Mouse (Mus musculus): Measurements from ENCODE around the gene E030030I06Rik. TPM values are rescaled to one million over a fixed set of nuclear protein-coding genes. Genes with fewer than 3 reads are reported as not detected.
"Not testable (repeated sequence)": the region's sequence is repeated elsewhere in the genome, so short reads cannot be mapped to it uniquely, and the experiment has no call there.

E030030I06Rik gene
- total and polyA plus RNA-seq, 2 experiments from 2014 or later: 1.9 TPM; not detected in 1

DNA sequence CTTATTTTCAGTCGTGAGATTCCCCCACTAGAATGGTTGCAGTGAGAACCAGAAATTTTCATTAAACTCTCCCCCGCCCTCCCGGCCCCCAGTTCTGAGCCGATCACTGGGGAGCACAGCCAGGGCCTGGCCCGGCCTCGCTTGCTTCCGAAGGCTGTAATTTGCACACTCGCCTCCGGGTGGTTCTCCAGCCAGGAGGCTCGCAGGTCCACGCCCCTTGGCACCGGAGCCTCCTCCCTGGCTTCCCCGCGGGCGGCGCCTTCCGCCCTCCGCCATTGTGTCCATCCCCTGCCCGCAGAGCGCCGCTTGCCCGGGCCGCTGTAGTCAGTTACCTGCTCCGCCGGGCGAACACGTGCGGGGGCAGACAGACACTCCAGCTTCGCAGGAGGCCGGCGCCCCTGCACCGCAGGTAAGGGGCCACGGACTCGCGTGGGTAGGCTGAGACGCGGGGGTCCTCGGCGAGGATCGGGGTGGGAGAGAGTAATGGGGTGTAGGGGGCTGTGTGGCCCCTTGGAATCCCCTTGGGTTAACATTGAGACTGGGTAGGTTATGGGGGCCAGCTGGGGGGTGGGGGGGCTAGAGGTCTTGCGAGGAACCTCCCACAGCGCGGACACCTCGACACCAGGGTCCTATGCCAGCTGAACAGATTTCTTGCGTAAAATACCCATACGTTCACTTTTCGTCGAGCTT lies 9.4 kb upstream of the E030030I06Rik start, which contains the start of the genes Raet1e and H60b:
Raet1e (plus strand) TSS at position 260 of the 690 bp plus-strand sequence.
H60b (plus strand) TSS at position 277 of the 690 bp plus-strand sequence.
- peaks cover 34% of the 10 kb centered on the region for H3K27me3 ChIP-seq (ENCODE audit: insufficient read depth, low read length)
- WGBS: 2% methylated on average over 40 of the region's 48 CpGs
- peak within 1 kb of the TSS; percentile 18; the same call in 1 of the 2 replicates for H3K4me3 ChIP-seq (ENCODE audit: low read depth, low read length)
- 0 out of 2 replicates have a peak, but pooled peaks have one; percentile 16 for TF ChIP-seq CTCF (IDR thresholded peaks at IDR 0.05)
- H3K27ac ChIP-seq (ENCODE audit: low read depth, low read length); H3K4me1 ChIP-seq (ENCODE audit: insufficient read depth, low read length); H3K9ac ChIP-seq (replicated peaks; ENCODE audit: low read length, poor library complexity, severe bottlenecking); H3K36me3 ChIP-seq (ENCODE audit: insufficient read depth, low read length); H3K9me3 ChIP-seq (ENCODE audit: low read length); DNase-seq (ENCODE audit: low spot score): not testable (repeated sequence)
- H3K4me2 ChIP-seq (ENCODE audit: low read depth, low read length, poor library complexity, severe bottlenecking): peak within 1 kb of the TSS; percentile 19; the same call in 1 of the 2 replicates
- peak; percentile 58; the same call in 1 of the 2 replicates for ATAC-seq (ENCODE audit: low FRiP score)

DNA sequence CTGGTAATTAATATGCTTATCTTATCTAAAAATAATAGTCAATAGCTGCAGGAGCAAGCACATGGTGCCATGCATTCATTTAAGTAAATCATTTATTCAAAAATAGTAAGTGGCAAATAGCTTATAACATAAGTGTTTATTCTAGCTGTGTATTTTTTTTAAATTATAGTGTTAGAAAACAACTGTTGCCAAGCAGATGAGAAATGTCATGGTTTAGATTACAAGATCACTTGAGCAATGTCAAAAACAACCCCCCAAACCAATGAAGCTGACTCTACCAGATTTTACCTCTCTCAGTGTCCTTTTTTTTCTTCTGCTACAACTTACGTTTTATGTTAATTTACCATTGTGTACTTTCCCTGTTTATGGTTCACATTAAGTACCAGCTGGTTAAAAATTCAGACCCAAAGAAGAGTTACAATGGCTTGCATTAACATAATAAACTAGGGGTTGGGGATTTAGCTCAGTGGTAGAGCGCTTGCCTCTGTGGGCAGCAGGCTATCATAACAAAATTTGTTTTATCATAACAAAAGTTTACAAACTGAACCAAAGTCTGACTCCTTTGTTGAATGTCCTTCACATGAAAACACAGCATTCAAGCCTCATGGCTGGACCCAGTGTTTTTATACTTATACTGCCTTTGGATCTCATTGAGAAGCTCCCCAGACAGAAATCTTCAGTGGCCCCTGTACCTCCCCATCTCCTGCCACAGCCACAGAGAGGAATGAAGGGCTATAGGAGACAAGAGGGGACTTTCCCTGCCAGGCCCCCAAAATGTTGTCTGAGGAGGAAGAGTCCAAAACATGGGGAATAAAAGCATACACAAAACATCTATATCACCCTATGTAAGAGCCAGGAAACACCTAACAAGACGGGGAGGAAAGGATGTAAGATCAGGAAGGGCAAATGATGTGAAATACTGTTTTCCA lies 6.1 kb upstream of the E030030I06Rik start:
- Histone ChIP-seq H3K27ac (ENCODE audit: low read depth, low read length) (no peak overlapping the region), H3K9me3 (ENCODE audit: low read length) (no peaks in the 10 kb centered on the region), H3K36me3 (ENCODE audit: insufficient read depth, low read length) (no peaks in the 10 kb centered on the region), H3K9ac (replicated peaks; ENCODE audit: low read length, poor library complexity, severe bottlenecking) (no peak overlapping the region), H3K4me3 (ENCODE audit: low read depth, low read length) (no peak overlapping the region), H3K4me2 (ENCODE audit: low read depth, low read length, poor library complexity, severe bottlenecking) (no peak overlapping the region), H3K27me3 (ENCODE audit: insufficient read depth, low read length) (peaks cover 32% of the 10 kb centered on the region), H3K4me1 (ENCODE audit: insufficient read depth, low read length) (no peaks in the 10 kb centered on the region)
- 32% methylated on average over 3 of the region's 3 CpGs for WGBS
- TF ChIP-seq CTCF (IDR thresholded peaks at IDR 0.05): no peak
- ATAC-seq (ENCODE audit: low FRiP score) (no peak), DNase-seq (ENCODE audit: low spot score) (no peak)

DNA sequence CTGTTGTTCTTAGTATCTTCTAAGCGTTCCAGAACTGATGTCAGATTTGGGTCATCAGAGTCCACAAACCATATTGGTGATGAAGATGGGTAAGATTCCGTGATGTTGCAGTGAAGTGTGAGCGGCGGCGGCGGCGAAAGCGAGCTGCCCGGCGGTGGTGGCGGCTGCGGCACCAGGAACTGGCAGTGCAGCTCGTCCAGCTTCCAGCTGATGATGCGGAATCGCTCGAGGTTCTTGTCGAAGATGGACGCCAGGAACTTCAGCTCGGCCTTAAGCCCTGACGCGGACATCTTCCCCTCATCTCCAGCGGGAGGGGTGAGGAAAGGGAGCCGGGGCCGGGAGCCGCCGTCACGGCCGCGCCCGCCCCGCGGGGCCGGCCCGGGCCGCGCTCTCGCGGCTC lies 5.1 kb upstream of the E030030I06Rik start:
- H3K36me3 ChIP-seq (ENCODE audit: insufficient read depth, low read length); H3K4me3 ChIP-seq (ENCODE audit: low read depth, low read length); H3K27ac ChIP-seq (ENCODE audit: low read depth, low read length); H3K9ac ChIP-seq (replicated peaks; ENCODE audit: low read length, poor library complexity, severe bottlenecking); H3K4me1 ChIP-seq (ENCODE audit: insufficient read depth, low read length); ATAC-seq (ENCODE audit: low FRiP score); H3K9me3 ChIP-seq (ENCODE audit: low read length); DNase-seq (ENCODE audit: low spot score): not testable (repeated sequence)
- WGBS: under 1% methylated on average over 37 of the region's 38 CpGs
- Histone ChIP-seq H3K4me2 (ENCODE audit: low read depth, low read length, poor library complexity, severe bottlenecking) (peak overlapping the region; percentile 26; the same call in 1 of the 2 replicates), H3K27me3 (ENCODE audit: insufficient read depth, low read length) (peaks cover 32% of the 10 kb centered on the region)

DNA sequence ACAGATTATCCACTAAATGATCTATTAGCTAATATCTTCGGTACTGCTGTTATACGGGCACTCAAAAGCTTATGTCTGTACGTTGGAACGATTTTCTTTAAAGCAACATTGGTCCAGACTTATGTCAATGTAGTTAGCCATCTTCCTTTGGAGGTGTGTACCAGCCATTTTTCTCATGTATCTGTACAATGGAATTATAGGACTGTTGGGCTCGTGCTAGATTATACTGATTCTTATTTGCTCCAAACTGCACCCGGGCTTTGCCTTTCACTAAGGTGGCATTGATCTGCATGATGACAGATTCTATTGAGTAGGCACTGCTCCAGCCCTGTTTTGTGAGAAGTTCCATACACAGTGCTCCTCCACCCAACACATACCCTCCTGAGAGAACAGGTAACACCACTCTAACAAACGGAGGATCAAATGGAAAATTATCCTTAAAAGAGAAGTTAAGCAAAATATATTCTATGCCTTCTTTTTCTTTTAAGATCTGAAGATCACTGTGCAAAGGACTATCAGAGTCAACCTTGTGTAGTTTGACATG lies 4.1 kb upstream of the E030030I06Rik start:
- not testable (repeated sequence) for H3K9me3 ChIP-seq (ENCODE audit: low read length); H3K9ac ChIP-seq (replicated peaks; ENCODE audit: low read length, poor library complexity, severe bottlenecking); H3K4me2 ChIP-seq (ENCODE audit: low read depth, low read length, poor library complexity, severe bottlenecking); H3K36me3 ChIP-seq (ENCODE audit: insufficient read depth, low read length); H3K4me1 ChIP-seq (ENCODE audit: insufficient read depth, low read length); DNase-seq (ENCODE audit: low spot score); H3K4me3 ChIP-seq (ENCODE audit: low read depth, low read length); H3K27ac ChIP-seq (ENCODE audit: low read depth, low read length); ATAC-seq (ENCODE audit: low FRiP score)
- peaks cover 24% of the 10 kb centered on the region for H3K27me3 ChIP-seq (ENCODE audit: insufficient read depth, low read length)
- 8% methylated on average over 6 of the region's 7 CpGs for WGBS

DNA sequence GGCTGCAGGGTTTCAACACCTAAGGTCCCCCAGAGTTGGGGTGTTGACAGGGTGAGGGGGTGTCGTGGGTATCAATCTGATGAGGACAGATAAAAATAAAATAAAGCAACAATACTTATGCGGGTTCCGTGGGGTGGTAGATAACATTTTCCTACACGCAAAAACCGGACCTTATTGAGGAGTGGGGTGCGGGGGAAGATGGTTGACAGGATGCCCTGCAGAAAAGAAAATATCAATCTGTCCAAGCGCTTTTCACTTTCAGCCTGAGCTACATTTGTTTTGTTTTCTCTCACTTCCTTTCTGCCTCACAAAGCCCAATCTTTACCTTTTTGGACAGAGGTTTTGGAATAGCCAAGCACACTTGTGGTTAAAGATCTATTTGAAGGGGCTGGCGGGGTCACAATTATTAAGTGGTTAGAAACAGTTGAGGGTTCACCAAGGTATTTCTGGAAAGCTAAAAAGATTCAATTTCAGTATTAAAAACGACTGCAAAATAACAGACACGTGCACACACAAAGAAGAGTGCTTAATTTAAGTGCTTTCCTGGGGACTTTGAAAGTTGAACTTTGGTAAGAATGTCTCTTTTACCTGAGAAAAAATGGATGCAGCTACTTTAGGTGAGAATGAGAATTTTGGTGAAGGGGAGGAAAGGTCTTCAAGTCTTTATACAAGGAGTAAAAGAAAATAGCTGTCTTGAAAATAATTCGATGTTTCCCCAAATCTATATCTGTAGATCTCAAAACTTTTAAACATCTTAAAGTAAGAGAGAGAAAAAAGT lies 3.0 kb upstream of the E030030I06Rik start:
- ATAC-seq (ENCODE audit: low FRiP score); H3K9ac ChIP-seq (replicated peaks; ENCODE audit: low read length, poor library complexity, severe bottlenecking); H3K9me3 ChIP-seq (ENCODE audit: low read length); H3K4me3 ChIP-seq (ENCODE audit: low read depth, low read length); H3K27ac ChIP-seq (ENCODE audit: low read depth, low read length); H3K4me2 ChIP-seq (ENCODE audit: low read depth, low read length, poor library complexity, severe bottlenecking); H3K4me1 ChIP-seq (ENCODE audit: insufficient read depth, low read length); H3K36me3 ChIP-seq (ENCODE audit: insufficient read depth, low read length); DNase-seq (ENCODE audit: low spot score): not testable (repeated sequence)
- peaks cover 24% of the 10 kb centered on the region for H3K27me3 ChIP-seq (ENCODE audit: insufficient read depth, low read length)
- WGBS: 4% methylated on average over 11 of the region's 11 CpGs

DNA sequence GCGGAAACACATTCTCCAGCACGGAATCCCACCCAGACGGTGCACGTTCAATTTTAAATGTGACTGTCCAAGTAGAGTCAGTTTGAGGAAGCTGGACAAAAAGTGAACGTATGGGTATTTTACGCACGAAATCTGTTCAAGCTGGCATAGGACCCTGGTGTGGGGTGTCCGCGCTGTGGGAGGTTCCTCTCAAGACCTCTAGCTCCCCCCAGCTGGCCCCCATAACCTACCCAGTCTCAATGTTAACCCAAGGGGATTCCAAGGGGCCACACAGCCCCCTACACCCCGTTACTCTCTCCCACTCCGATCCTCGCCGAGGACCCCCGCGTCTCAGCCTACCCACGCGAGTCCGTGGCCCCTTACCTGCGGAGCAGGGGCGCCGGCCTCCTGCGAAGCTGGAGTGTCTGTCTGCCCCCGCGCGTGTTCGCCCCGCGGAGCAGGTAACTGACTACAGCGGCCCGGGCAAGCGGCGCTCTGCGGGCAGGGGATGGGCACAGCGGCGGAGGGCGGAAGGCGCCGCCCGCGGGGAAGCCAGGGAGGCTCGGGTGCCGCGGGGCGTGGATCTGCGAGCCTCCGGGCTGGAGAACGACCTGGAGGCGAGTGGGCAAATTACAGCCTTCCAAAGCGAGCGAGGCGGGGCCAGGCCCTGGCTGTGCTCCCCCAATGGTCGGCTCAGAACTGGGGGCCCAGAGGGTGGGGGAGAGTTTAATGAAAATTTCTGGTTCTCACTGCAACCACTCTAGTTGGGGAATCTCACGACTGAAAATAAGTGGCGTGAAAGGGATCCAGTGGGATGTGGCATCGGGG lies 2.2 kb upstream of the E030030I06Rik start:
- WGBS: 1% methylated on average over 53 of the region's 55 CpGs
- H3K4me2 ChIP-seq (ENCODE audit: low read depth, low read length, poor library complexity, severe bottlenecking): not testable (repeated sequence)

More for the DNA sequence above, 2.2 kb upstream of the E030030I06Rik start:
- peaks cover 16% of the 10 kb centered on the region for H3K27me3 ChIP-seq (ENCODE audit: insufficient read depth, low read length)
- H3K9ac ChIP-seq (replicated peaks; ENCODE audit: low read length, poor library complexity, severe bottlenecking); ATAC-seq (ENCODE audit: low FRiP score); H3K4me3 ChIP-seq (ENCODE audit: low read depth, low read length); DNase-seq (ENCODE audit: low spot score); H3K9me3 ChIP-seq (ENCODE audit: low read length); H3K4me1 ChIP-seq (ENCODE audit: insufficient read depth, low read length); H3K27ac ChIP-seq (ENCODE audit: low read depth, low read length); H3K36me3 ChIP-seq (ENCODE audit: insufficient read depth, low read length): not testable (repeated sequence)
